Mouse (Mus musculus): Measurements from ENCODE around the gene Rims3. TPM values are rescaled to one million over a fixed set of nuclear protein-coding genes. Genes with fewer than 3 reads are reported as not detected.

The Rims3 gene
- polyA plus RNA-seq, 1 experiment from 2014 or later = 0.16 TPM

DNA sequence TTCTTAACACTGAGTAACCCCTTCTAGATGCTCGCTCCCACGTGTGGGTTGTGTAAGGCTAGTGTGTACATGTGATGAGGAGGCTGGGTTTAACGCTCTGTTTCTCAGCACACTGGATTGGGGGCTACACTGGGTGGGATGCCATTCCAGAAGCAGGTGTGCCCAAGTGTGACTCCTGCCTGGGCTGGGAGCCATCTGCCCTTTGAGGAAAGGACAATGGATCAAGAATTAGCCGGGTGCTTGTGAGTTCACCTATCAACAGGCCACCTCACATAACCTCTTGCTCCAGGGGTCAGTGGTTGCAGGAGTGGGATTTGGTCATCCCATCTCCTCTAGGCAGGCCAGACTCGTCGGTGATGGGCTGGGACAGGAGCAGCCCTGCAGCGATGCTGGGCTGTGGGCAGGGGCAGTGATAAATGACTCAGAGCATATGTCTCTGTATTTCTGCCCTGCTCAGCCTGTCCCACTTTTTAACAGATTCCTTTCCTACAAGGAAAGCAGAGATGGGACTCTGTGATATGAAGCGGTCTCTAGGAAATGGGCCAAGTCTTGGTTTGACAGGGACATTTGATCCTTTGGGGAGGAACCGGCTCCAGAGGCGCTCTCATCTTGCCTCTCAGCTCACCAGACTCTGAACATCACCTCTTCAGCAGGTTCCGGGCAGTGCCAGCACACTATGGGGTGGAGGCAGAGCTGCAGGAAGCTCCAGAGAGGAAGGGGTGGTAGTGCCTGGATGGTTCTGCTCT lies 39.2 kb downstream of the Rims3 start:
- H3K9ac ChIP-seq = no peak overlapping the region

DNA sequence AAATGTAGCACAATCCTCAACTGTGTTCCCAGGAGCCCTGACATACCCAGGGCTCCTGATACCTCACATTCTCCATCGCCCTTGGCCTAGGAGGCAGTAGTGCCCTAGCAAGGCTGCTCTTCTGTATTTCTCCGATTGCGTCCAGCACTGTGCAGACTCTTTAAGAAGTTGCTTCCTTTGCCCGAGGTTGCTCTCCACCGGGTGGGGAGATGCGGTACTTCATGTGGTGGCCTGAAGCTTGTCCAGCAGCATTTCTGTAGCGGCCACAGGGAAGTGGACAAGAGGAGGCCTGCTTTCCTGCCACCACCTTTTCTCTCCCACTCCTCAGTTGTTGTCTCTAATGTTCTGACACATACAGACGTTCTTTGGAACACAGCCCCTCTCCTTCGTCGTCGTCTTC lies 40.0 kb downstream of the Rims3 start:
- Histone ChIP-seq H3K9ac (no peak overlapping the region), H3K4me1 (replicated peaks) (no peaks in the 10 kb centered on the region), H3K27me3 (peaks cover 11% of the 10 kb centered on the region), H3K4me2 (no peak overlapping the region), H3K36me3 (no peaks in the 10 kb centered on the region), H3K27ac (no peak overlapping the region), H3K9me3 (replicated peaks) (no peaks in the 10 kb centered on the region), H3K4me3 (replicated peaks) (no peak overlapping the region)
- no peak for DNase-seq
- no peak for ATAC-seq (ENCODE audit: low read depth)
- 61% methylated on average over 11 of the region's 11 CpGs for WGBS (ENCODE audit: insufficient replicate concordance)

More for the DNA sequence above, 39.2 kb downstream of the Rims3 start:
- Histone ChIP-seq H3K27me3 (peaks cover 11% of the 10 kb centered on the region), H3K27ac (no peak overlapping the region), H3K36me3 (no peaks in the 10 kb centered on the region), H3K9me3 (replicated peaks) (no peaks in the 10 kb centered on the region), H3K4me2 (no peak overlapping the region), H3K4me3 (replicated peaks) (no peak overlapping the region), H3K4me1 (replicated peaks) (no peaks in the 10 kb centered on the region)
- DNase-seq (no peak), ATAC-seq (ENCODE audit: low read depth) (no peak)
- 59% methylated on average over 11 of the region's 11 CpGs for WGBS (ENCODE audit: insufficient replicate concordance)

DNA sequence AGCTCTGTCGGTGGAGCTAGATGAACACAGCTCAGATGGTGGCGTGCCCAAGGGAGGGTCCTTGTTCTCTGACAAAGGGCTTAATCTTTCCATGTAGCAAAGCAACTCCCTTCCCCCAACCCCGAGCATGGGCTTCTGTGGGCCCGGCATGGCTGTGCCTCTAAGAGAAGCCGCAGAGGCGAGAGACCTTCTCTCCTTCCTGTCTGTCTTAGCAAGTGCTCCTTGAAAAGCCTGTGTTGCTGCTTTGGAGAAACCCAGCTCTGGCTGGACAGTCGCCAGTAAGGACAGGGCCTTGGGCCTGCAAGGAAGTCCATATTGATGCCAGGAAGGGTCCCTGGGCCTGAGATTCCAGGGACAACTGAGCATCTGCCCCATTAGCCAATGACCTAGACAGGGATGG lies 40.6 kb downstream of the Rims3 start:
- Histone ChIP-seq H3K9me3 (replicated peaks) (no peaks in the 10 kb centered on the region), H3K27me3 (peaks cover 11% of the 10 kb centered on the region), H3K36me3 (no peaks in the 10 kb centered on the region), H3K4me1 (replicated peaks) (no peaks in the 10 kb centered on the region), H3K4me3 (replicated peaks) (no peak overlapping the region), H3K4me2 (no peak overlapping the region), H3K27ac (no peak overlapping the region), H3K9ac (no peak overlapping the region)
- DNase-seq (no peak), ATAC-seq (ENCODE audit: low read depth) (no peak)
- WGBS (ENCODE audit: insufficient replicate concordance) = 57% methylated on average over 7 of the region's 7 CpGs

DNA sequence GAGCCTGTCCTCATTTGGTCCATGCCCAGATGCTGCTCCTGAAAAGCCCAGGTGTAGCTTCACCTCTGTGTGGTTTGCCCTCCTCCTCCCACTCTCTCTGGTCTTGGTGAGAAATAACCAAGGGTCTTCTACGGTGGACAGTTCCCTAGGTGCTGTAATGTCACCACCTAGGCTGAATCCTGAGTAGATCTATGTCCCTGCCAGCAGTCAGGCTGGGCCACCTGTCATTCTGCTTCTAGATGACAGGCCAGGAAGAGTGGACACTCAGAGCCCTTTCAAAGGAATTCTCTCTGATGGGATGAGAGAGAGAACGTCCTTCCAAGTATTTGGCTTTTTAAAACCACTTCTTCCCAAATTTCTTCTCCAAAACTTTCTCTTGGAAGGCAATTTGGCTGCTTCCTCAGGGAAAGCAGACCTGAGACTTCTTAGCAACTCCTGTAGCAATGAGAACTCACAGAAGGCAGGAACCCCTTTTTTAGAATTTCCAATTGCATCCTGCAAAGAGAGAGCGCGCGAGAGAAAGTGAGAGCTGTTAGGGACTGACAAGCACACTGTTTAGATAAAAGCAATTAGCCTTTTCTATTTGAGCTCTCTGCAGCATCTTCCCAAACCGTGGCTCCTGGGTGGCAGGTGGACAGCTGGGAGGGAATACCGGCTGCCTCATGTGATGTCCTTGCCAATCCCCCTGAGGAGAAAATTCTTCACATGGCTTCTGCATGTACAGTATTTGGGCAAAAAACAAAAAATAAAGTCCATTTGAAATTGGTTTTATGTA lies 41.4 kb downstream of the Rims3 start:
- DNase-seq (no peak), ATAC-seq (ENCODE audit: low read depth) (no peak)
- H3K27ac ChIP-seq = no peak overlapping the region
- no peaks in the 10 kb centered on the region for H3K4me1 ChIP-seq (replicated peaks)
- no peaks in the 10 kb centered on the region for H3K9me3 ChIP-seq (replicated peaks)
- H3K27me3 ChIP-seq = peaks cover 11% of the 10 kb centered on the region
- WGBS (ENCODE audit: insufficient replicate concordance) = 68% methylated on average over 7 of the region's 7 CpGs
- no peak overlapping the region for H3K4me3 ChIP-seq (replicated peaks)
- H3K4me2 ChIP-seq = no peak overlapping the region
- H3K9ac ChIP-seq = no peak overlapping the region
- H3K36me3 ChIP-seq = no peaks in the 10 kb centered on the region

DNA sequence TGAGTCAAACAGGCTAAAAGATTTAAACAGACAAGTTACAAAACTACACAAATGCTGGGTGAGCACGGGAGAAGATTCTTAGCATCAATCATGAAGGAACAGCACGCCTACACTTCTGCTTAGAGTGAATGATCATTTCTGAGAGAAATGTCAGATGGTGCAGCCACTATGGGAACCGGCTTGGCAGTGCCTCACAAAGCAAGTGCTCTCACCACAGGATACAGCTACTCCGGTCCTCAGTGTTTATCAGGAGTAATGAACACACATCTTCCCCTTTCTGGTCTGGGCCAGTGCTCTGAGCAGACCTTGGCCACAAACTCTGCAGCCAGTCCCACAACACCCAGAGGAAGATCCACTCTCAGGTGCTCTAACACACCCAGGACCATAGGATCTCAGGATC lies 49.9 kb downstream of the Rims3 start:
- Histone ChIP-seq H3K27me3 (no peaks in the 10 kb centered on the region), H3K9me3 (replicated peaks) (no peaks in the 10 kb centered on the region), H3K4me2 (no peak overlapping the region), H3K4me1 (replicated peaks) (no peaks in the 10 kb centered on the region), H3K27ac (no peak overlapping the region), H3K36me3 (no peaks in the 10 kb centered on the region), H3K9ac (no peak overlapping the region), H3K4me3 (replicated peaks) (no peak overlapping the region)
- ATAC-seq (ENCODE audit: low read depth) (no peak), DNase-seq (no peak)
- WGBS (ENCODE audit: insufficient replicate concordance) = 21% methylated on average over 4 of the region's 4 CpGs

DNA sequence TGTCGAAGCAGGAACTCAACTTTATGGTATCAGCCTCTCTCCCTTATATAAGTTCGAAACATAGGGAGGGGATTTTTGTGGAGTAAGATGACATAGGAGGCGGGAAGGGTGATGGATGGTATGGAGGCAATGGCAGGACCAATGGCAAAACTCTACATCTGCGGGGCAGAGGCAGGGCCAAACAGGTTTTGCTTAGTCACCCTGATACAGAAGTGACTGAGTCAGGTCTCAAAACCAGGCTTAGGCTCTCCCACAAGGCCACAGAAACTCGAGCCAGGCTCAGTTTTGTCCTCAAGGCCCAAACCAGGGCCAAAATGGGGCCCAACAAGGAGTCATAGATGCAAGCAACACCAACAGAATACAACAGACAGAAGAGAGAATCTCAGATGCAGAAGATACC lies 51.0 kb downstream of the Rims3 start:
- no peak for DNase-seq
- H3K4me3 ChIP-seq (replicated peaks) = no peak overlapping the region
- no peaks in the 10 kb centered on the region for H3K36me3 ChIP-seq
- H3K9ac ChIP-seq = no peak overlapping the region
- H3K9me3 ChIP-seq (replicated peaks) = no peaks in the 10 kb centered on the region
- WGBS (ENCODE audit: insufficient replicate concordance) = 53% methylated on average over 5 of the region's 5 CpGs
- H3K27me3 ChIP-seq = no peaks in the 10 kb centered on the region
- no peaks in the 10 kb centered on the region for H3K4me1 ChIP-seq (replicated peaks)
- no peak overlapping the region for H3K27ac ChIP-seq
- H3K4me2 ChIP-seq = no peak overlapping the region
- no peak for ATAC-seq (ENCODE audit: low read depth)

DNA sequence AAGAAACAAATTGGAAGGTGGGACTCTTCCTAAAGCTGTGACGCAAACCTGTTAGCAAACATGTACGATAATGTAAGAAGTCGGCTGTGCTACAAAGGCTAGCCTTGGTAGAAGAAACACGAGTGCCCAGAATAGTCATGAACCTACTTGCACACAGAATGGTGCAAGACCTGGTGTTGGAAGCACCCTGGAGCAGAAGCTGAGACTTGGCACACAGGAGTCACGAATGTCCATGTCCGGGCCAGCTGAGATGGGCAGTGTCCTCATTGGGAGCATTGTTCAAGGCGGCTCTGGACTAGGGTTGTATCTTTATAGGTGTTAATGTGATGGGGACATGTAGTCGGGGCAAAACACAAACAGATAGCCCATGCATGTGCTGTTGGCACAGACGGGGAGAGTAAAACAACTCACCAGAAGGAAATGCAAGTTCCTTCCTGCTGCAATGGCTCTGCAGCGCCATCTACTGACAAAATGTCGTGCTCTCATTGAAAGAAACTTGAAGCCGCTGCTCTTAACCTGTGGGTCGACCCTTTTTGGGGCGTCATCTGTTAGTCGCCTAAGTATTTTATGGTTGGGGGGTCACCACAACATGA lies 55.0 kb downstream of the Rims3 start:
- WGBS (ENCODE audit: insufficient replicate concordance) = 27% methylated on average over 15 of the region's 15 CpGs

DNA sequence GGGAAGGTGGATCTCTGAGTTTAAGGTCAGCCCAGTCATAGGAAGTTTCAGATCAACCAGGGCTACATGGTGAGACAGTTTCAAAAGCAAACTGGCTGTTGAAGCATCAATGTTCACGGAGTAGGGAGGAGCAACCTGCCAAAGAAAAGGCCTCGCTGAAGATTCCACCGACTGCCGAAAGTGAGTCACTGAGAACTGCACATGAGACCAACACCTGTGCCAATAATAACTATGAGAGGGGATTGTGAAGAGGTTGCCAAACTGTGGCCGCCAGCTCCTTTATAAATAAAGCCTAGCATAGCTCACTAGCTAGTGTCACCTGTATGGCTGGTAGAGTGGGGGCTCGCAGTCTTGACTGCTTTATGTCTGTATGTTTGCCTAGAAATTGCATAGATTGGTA lies 56.5 kb downstream of the Rims3 start:
- H3K9ac ChIP-seq = no peak overlapping the region
- no peak for DNase-seq
- no peaks in the 10 kb centered on the region for H3K9me3 ChIP-seq (replicated peaks)
- H3K4me2 ChIP-seq = no peak overlapping the region
- no peaks in the 10 kb centered on the region for H3K36me3 ChIP-seq
- peaks cover 4% of the 10 kb centered on the region; the same call in 1 of the 2 replicates for H3K4me1 ChIP-seq (replicated peaks)
- no peak overlapping the region for H3K27ac ChIP-seq
- 70% methylated on average over 6 of the region's 6 CpGs for WGBS (ENCODE audit: insufficient replicate concordance)
- no peak for ATAC-seq (ENCODE audit: low read depth)
- no peak overlapping the region for H3K4me3 ChIP-seq (replicated peaks)
- H3K27me3 ChIP-seq = 0 out of 2 replicates have a peak, but pooled peaks cover 3% of the 10 kb centered on the region

More for the DNA sequence above, 55.0 kb downstream of the Rims3 start:
- H3K27me3 ChIP-seq = no peaks in the 10 kb centered on the region
- H3K4me1 ChIP-seq (replicated peaks) = peaks cover 4% of the 10 kb centered on the region; the same call in 1 of the 2 replicates
- H3K4me3 ChIP-seq (replicated peaks) = no peak overlapping the region
- H3K9ac ChIP-seq = no peak overlapping the region
- H3K4me2 ChIP-seq = peak overlapping the region; percentile 33; the same call in 1 of the 2 replicates
- DNase-seq = peak; percentile 40
- H3K9me3 ChIP-seq (replicated peaks) = no peaks in the 10 kb centered on the region
- H3K27ac ChIP-seq = no peak overlapping the region
- no peaks in the 10 kb centered on the region for H3K36me3 ChIP-seq
- ATAC-seq (ENCODE audit: low read depth) = no peak; the same call in 1 of the 2 replicates

DNA sequence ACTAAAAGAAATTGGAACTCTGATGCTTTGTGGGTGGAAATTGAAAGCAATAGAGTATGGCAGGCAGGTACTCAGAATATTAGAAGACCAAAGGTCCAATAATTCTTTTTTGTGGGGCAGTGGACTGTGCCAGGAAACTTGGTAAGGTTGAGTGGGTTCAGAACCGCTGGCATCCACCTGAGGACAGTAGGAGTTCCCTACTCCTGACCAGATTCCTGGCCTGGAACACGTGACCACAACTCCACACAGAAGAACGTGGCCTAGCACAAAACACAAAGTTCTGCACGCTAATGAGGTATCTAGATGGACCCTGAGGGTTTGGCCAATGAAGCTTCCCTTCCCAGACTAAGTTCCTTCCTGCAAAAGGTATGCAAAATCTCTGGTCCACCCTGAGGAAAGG lies 58.2 kb downstream of the Rims3 start:
- H3K27me3 ChIP-seq = 0 out of 2 replicates have a peak, but pooled peaks cover 3% of the 10 kb centered on the region
- ATAC-seq (ENCODE audit: low read depth) = no peak

DNA sequence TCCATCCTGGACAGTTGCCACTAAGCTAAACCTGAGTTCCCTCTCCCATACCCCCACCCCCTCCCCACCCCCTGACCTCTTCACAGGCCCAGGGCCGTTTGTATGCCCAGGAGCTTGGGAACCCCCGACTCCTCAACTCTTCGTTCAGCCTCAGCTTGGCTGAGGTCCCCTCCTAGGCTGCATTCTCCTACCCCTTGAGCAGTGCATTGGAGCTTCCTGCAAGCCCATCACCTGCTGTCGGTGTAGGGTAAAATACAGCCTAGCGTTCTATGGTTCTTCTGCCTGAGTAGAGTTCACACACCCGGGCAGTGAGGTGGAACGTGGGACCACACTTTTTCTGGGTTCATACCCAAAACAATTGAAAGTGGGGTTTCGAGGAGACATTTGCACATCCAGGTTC lies 58.8 kb downstream of the Rims3 start:
- H3K4me1 ChIP-seq (replicated peaks) = peaks cover 4% of the 10 kb centered on the region; the same call in 1 of the 2 replicates
- no peaks in the 10 kb centered on the region for H3K36me3 ChIP-seq
- 57% methylated on average over 8 of the region's 8 CpGs for WGBS (ENCODE audit: insufficient replicate concordance)
- ATAC-seq (ENCODE audit: low read depth) (no peak), DNase-seq (no peak)
- no peak overlapping the region for H3K27ac ChIP-seq
- H3K27me3 ChIP-seq = 0 out of 2 replicates have a peak, but pooled peaks cover 3% of the 10 kb centered on the region
- H3K4me3 ChIP-seq (replicated peaks) = no peak overlapping the region
- no peak overlapping the region for H3K4me2 ChIP-seq
- no peak overlapping the region for H3K9ac ChIP-seq
- H3K9me3 ChIP-seq (replicated peaks) = no peaks in the 10 kb centered on the region

More for the DNA sequence above, 58.2 kb downstream of the Rims3 start:
- no peak overlapping the region for H3K4me2 ChIP-seq
- no peak overlapping the region for H3K27ac ChIP-seq
- no peak overlapping the region for H3K4me3 ChIP-seq (replicated peaks)
- peaks cover 4% of the 10 kb centered on the region; the same call in 1 of the 2 replicates for H3K4me1 ChIP-seq (replicated peaks)
- H3K36me3 ChIP-seq = no peaks in the 10 kb centered on the region
- no peak for DNase-seq
- no peaks in the 10 kb centered on the region for H3K9me3 ChIP-seq (replicated peaks)
- H3K9ac ChIP-seq = no peak overlapping the region
- WGBS (ENCODE audit: insufficient replicate concordance) = 54% methylated on average over 4 of the region's 4 CpGs

DNA sequence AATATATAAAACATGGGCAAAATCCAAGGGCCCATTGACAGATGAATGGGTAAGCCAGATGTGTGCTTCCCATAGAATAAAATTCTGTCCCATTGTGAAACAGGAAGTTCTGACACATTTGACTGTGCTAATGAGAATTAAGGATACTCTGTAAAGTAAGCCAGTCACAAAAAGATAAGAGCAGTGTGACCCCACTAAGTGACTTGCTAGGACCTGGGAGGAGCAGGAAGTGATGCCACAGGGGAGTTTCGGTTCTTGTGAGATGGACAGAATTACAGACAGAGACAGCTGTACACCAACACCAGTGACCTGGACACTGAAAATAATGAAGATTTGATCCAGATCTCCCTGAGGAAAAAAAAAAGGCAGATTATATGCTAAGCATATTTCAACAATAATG lies 59.2 kb downstream of the Rims3 start:
- H3K4me2 ChIP-seq = no peak overlapping the region
- H3K36me3 ChIP-seq = no peaks in the 10 kb centered on the region
- no peaks in the 10 kb centered on the region for H3K9me3 ChIP-seq (replicated peaks)
- H3K27me3 ChIP-seq = 0 out of 2 replicates have a peak, but pooled peaks cover 3% of the 10 kb centered on the region
- no peak overlapping the region for H3K27ac ChIP-seq
- 13% methylated on average over 1 of the region's 1 CpGs for WGBS (ENCODE audit: insufficient replicate concordance)
- no peak overlapping the region for H3K4me3 ChIP-seq (replicated peaks)
- H3K4me1 ChIP-seq (replicated peaks) = peaks cover 4% of the 10 kb centered on the region; the same call in 1 of the 2 replicates
- no peak for DNase-seq
- no peak overlapping the region for H3K9ac ChIP-seq
- ATAC-seq (ENCODE audit: low read depth) = no peak

All from liver, embryonic 13.5 days (tissue).